Mouse (Mus musculus) heart, embryonic 15.5 days (tissue): ENCODE data around the gene Shank2. TPM values are rescaled to one million over a fixed set of nuclear protein-coding genes. Genes with fewer than 3 reads are reported as not detected.

Experiments used
- ATAC-seq: fragments of 200-750 bp; cut with Nextera tagmentation; replicated peaks from 2 replicates; pipeline ENCODE4 v1.8.0; 2017; ENCODE audit warnings: low read depth, moderate TSS enrichment; ENCODE audit not compliant: insufficient number of reproducible peaks, insufficient read depth, low FRiP score
- H3K27ac ChIP-seq: fragments of 300-500 bp; sonication (generic); 2 replicates; pipeline ENCODE4 v1.5.1; 2015; ENCODE audit warnings: mild to moderate bottlenecking, inconsistent platforms
- H3K27me3 ChIP-seq: fragments of 300-500 bp; sonication (generic); 2 replicates; pipeline ENCODE4 v1.6.1; 2015; ENCODE audit warnings: inconsistent platforms
- H3K36me3 ChIP-seq: fragments of 300-500 bp; sonication (generic); 2 replicates; pipeline ENCODE4 v1.6.1; 2015; ENCODE audit warnings: mild to moderate bottlenecking, inconsistent platforms
- H3K4me1 ChIP-seq: fragments of 300-500 bp; sonication (generic); replicated peaks from 2 replicates; pipeline ENCODE4 v1.6.1; 2015; ENCODE audit warnings: inconsistent platforms
- H3K4me2 ChIP-seq: fragments of 300-500 bp; sonication (generic); 2 replicates; pipeline ENCODE4 v1.6.1; 2015; ENCODE audit warnings: inconsistent platforms, mild to moderate bottlenecking, moderate library complexity
- H3K4me3 ChIP-seq: fragments of 300-500 bp; sonication (generic); 2 replicates; pipeline ENCODE4 v1.5.1; 2015; ENCODE audit warnings: mild to moderate bottlenecking, inconsistent platforms
- H3K9ac ChIP-seq: fragments of 300-500 bp; sonication (generic); 2 replicates; pipeline ENCODE4 v1.6.1; 2015; ENCODE audit warnings: mild to moderate bottlenecking, inconsistent platforms
- H3K9me3 ChIP-seq: fragments of 300-500 bp; sonication (generic); replicated peaks from 2 replicates; pipeline ENCODE4 v1.6.1; 2016; ENCODE audit warnings: inconsistent platforms
- WGBS: fragments of 180-500 bp; shearing (Covaris S2); methylation state at CpG from one replicate; pipeline ENCODE4 v1.1.7; 2015; ENCODE audit warnings: mixed read lengths; 5-methylcytosine and 5-hydroxymethylcytosine counted together
- polyA plus RNA-seq: library from polyadenylated mRNA; unstranded; fragments of >200 nt; fragmentation: Nextera tagmentation; extraction: Ambion mirVana; gene quantifications from 2 replicates; pipeline ENCODE4 v1.2.1, GENCODE M21; 2015

Gene Shank2
- polyA plus RNA-seq, 1 experiment from 2014 or later, result 0.50 TPM

DNA sequence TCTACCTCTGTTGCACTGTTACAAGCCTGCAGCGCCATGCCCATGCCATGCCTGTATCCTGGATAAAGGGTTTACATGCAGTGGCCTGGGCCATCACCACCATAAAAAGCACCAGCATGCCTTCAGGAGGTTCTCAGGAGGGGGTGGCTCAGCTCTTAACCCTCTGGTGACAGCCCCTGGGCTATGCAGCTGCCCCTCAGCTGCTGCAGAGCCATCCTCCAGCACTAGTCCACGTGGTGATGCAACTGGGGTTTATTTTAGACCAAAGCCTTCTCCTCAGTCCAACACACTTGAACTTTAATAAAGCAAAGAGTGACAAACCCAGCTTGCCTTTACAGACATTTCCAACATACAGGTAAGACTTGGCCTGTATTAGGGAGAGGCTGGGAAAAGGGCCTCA, 373.8 kb downstream of the Shank2 start:
- whole genome bisulfite sequencing, result 77% methylated on average over 2 of the region's 2 CpGs

DNA sequence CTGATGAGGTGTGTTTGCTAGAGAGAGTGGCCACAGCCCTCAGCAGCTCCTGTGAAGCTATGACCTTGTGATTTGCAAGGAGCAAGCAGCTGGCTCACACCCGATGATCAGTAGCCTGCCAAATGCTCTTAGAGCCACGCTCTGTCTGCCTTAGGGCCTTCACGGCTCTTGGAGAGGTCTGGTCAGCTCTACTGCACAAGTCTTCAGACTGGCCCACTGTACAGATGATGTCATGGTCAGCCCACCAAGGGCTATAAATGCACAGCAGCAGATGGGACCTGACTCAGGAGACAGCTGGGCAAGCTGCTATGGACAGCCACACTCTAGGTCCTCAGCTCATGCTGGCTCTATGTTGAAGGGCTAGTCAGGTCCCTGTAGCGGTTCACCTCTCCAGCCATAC, 376.5 kb downstream of the Shank2 start:
- H3K4me1 ChIP-seq, result no peaks in the 10 kb centered on the region
- H3K9ac ChIP-seq, result no peak overlapping the region
- H3K9me3 ChIP-seq, result no peaks in the 10 kb centered on the region
- WGBS, result 57% methylated on average over 4 of the region's 4 CpGs
- no peak for ATAC-seq
- no peaks in the 10 kb centered on the region; the same call in 1 of the 2 replicates for H3K27me3 ChIP-seq
- H3K27ac ChIP-seq, result no peak overlapping the region
- H3K4me3 ChIP-seq, result no peak overlapping the region
- no peaks in the 10 kb centered on the region for H3K36me3 ChIP-seq
- no peak overlapping the region for H3K4me2 ChIP-seq

More for the DNA sequence above, 373.8 kb downstream of the Shank2 start:
- no peak overlapping the region for H3K4me3 ChIP-seq
- H3K4me2 ChIP-seq, result no peak overlapping the region
- H3K4me1 ChIP-seq, result no peaks in the 10 kb centered on the region
- no peaks in the 10 kb centered on the region for H3K9me3 ChIP-seq
- ATAC-seq, result no peak
- H3K27ac ChIP-seq, result no peak overlapping the region
- H3K9ac ChIP-seq, result no peak overlapping the region
- no peaks in the 10 kb centered on the region; the same call in 1 of the 2 replicates for H3K27me3 ChIP-seq
- no peaks in the 10 kb centered on the region for H3K36me3 ChIP-seq

DNA sequence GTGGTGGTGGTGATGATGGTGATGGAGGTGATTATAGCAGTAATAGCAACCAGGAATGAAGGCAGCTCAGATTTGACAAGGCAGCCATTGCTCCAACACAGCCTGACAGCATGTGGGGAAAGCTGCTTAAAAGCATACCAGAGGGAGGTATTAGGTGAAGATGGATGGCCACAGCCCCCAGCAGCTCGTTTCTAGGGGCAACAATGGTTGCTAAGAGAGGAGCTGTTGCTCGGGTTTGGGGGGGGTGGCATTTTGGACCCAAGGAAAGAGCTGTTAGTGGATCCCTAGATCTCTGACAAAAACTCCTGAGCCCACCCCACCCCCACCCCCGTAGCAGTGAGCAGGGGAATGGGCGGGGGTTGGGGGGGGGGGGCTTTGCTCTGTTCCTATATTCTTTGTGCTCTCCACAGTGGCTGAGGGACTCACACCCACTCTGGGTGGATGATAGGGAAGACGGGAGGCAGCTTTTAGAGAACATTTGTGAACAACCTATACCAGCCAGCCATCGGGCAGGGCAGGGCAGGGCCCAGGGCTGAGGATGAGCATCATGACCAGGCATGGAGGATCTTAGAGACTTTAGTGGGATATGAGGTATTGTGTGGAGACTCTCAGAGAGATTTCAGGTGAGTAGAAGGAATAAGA, 377.6 kb downstream of the Shank2 start:
- H3K4me1 ChIP-seq, result no peaks in the 10 kb centered on the region
- H3K9ac ChIP-seq, result no peak overlapping the region
- no peaks in the 10 kb centered on the region for H3K36me3 ChIP-seq
- no peaks in the 10 kb centered on the region; the same call in 1 of the 2 replicates for H3K27me3 ChIP-seq
- H3K27ac ChIP-seq, result no peak overlapping the region
- H3K4me3 ChIP-seq, result no peak overlapping the region
- no peaks in the 10 kb centered on the region for H3K9me3 ChIP-seq
- no peak for ATAC-seq
- 53% methylated on average over 6 of the region's 6 CpGs for WGBS
- H3K4me2 ChIP-seq, result no peak overlapping the region

GRCm38 (mm10) chr7:144381588-144381987, 379.9 kb downstream of the Shank2 start:
- no peaks in the 10 kb centered on the region for H3K4me1 ChIP-seq
- WGBS, result 72% methylated on average over 10 of the region's 10 CpGs

GRCm38 (mm10) chr7:144387537-144387936, 385.8 kb downstream of the Shank2 start:
- Histone ChIP-seq H3K9ac (no peak overlapping the region), H3K4me1 (no peaks in the 10 kb centered on the region), H3K4me3 (no peak overlapping the region), H3K4me2 (no peak overlapping the region), H3K9me3 (no peaks in the 10 kb centered on the region), H3K27me3 (no peaks in the 10 kb centered on the region), H3K27ac (no peak overlapping the region), H3K36me3 (no peaks in the 10 kb centered on the region)
- 90% methylated on average over 6 of the region's 6 CpGs for WGBS
- no peak for ATAC-seq

More at GRCm38 (mm10) chr7:144381588-144381987, 379.9 kb downstream of the Shank2 start:
- no peak overlapping the region for H3K4me3 ChIP-seq
- H3K36me3 ChIP-seq, result no peaks in the 10 kb centered on the region
- no peak overlapping the region for H3K9ac ChIP-seq
- H3K27me3 ChIP-seq, result no peaks in the 10 kb centered on the region; the same call in 1 of the 2 replicates
- H3K9me3 ChIP-seq, result no peaks in the 10 kb centered on the region
- H3K27ac ChIP-seq, result no peak overlapping the region
- no peak overlapping the region for H3K4me2 ChIP-seq
- ATAC-seq, result no peak

DNA sequence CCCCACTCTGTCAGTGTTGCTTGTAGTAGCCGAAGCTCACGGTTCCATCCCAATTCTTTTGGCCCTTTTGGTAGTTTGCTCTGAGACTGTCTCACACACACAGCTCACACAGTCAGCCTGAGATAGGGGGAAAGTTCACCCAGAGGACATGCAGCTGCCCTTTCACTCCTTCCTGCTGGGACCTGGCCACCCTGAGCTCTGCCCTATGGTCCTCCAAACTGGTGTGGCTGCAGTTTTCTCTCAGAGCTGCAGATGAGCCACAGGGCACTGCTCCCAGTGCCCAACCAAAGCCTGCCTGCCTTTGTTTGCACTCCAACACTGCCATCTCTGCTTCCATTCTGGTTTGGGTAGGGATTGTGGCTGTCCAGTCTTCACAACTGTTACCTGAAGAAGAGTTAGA, 388.0 kb downstream of the Shank2 start:
- Histone ChIP-seq H3K4me2 (no peak overlapping the region), H3K27ac (no peak overlapping the region), H3K27me3 (no peaks in the 10 kb centered on the region), H3K9ac (no peak overlapping the region), H3K4me3 (no peak overlapping the region), H3K9me3 (no peaks in the 10 kb centered on the region), H3K4me1 (no peaks in the 10 kb centered on the region), H3K36me3 (no peaks in the 10 kb centered on the region)
- ATAC-seq, result no peak
- WGBS, result 82% methylated on average over 2 of the region's 2 CpGs

- WGBS, result 69% methylated on average over 8 of the region's 8 CpGs
- H3K27ac ChIP-seq, result no peak overlapping the region
- no peaks in the 10 kb centered on the region for H3K36me3 ChIP-seq
- no peak overlapping the region for H3K4me3 ChIP-seq
- no peak for ATAC-seq
- no peaks in the 10 kb centered on the region for H3K9me3 ChIP-seq
- H3K27me3 ChIP-seq, result no peaks in the 10 kb centered on the region
- H3K4me2 ChIP-seq, result no peak overlapping the region
- H3K9ac ChIP-seq, result no peak overlapping the region
- H3K4me1 ChIP-seq, result no peaks in the 10 kb centered on the region
These were observed 388.9 kb downstream of the Shank2 start for GRCm38 (mm10) chr7:144390676-144391075.

DNA sequence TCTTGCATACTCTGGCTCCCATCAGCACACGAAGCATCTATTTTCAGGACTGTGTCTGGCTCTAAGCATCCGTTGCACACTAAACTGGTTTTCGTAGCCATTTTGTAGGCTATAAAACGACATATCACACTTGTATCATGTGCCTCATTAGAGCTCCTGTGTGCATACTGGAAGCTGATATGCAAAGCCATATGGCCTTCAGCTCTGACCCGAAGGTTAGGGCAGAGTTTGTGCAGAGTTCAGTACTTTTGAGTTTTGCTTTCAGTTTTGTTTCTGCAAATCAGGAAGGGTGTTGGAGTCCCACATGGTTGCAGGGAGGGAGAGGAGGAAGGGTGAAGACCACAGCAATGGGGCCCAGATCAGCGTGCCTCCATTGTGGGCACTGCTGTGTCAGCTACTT, 390.0 kb downstream of the Shank2 start:
- Histone ChIP-seq H3K9me3 (no peaks in the 10 kb centered on the region), H3K27ac (no peak overlapping the region), H3K4me1 (no peaks in the 10 kb centered on the region), H3K36me3 (no peaks in the 10 kb centered on the region), H3K4me2 (no peak overlapping the region), H3K27me3 (no peaks in the 10 kb centered on the region), H3K9ac (no peak overlapping the region), H3K4me3 (no peak overlapping the region)
- no peak for ATAC-seq
- 81% methylated on average over 6 of the region's 6 CpGs for WGBS

GRCm38 (mm10) chr7:144402492-144402891, 400.8 kb downstream of the Shank2 start:
- Histone ChIP-seq H3K4me2 (no peak overlapping the region), H3K36me3 (no peaks in the 10 kb centered on the region), H3K9ac (no peak overlapping the region), H3K27ac (no peak overlapping the region), H3K4me1 (no peaks in the 10 kb centered on the region), H3K9me3 (no peaks in the 10 kb centered on the region), H3K4me3 (no peak overlapping the region), H3K27me3 (0 out of 2 replicates have a peak, but pooled peaks cover 8% of the 10 kb centered on the region)
- WGBS, result 72% methylated on average over 4 of the region's 4 CpGs
- ATAC-seq, result no peak

DNA sequence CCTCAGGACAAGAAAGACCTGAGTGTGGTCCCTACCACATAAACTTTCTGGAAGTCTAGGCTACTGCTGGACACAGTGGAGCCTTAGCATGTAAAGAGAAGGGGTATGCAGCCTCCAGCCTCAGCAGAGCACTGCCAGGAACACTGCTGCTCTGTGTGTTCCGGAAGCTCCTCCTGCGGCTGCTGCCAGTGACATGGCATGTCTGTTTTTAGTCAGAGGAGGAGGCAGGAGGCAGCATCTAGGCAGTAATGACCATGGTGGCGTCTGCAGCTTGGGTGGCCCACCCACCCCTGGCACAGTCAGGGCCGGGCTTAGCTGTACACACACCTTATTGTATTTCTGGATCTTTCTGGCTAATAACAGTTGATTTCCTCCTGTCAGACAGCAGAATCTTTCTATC, 405.9 kb downstream of the Shank2 start:
- no peak overlapping the region for H3K27ac ChIP-seq
- ATAC-seq, result no peak
- H3K4me2 ChIP-seq, result no peak overlapping the region
- WGBS, result 27% methylated on average over 4 of the region's 4 CpGs
- no peaks in the 10 kb centered on the region for H3K9me3 ChIP-seq
- no peaks in the 10 kb centered on the region for H3K4me1 ChIP-seq
- no peak overlapping the region for H3K9ac ChIP-seq
- H3K4me3 ChIP-seq, result no peak overlapping the region
- H3K36me3 ChIP-seq, result no peaks in the 10 kb centered on the region
- H3K27me3 ChIP-seq, result peaks cover 21% of the 10 kb centered on the region

GRCm38 (mm10) chr7:144408464-144409000, 406.8 kb downstream of the Shank2 start:
- H3K9me3 ChIP-seq, result no peaks in the 10 kb centered on the region
- no peaks in the 10 kb centered on the region for H3K36me3 ChIP-seq
- H3K27ac ChIP-seq, result no peak overlapping the region
- WGBS, result 76% methylated on average over 2 of the region's 2 CpGs
- no peak for ATAC-seq
- no peak overlapping the region for H3K4me2 ChIP-seq
- H3K4me1 ChIP-seq, result no peaks in the 10 kb centered on the region
- no peak overlapping the region for H3K9ac ChIP-seq
- no peak overlapping the region for H3K4me3 ChIP-seq
- H3K27me3 ChIP-seq, result peaks cover 21% of the 10 kb centered on the region

DNA sequence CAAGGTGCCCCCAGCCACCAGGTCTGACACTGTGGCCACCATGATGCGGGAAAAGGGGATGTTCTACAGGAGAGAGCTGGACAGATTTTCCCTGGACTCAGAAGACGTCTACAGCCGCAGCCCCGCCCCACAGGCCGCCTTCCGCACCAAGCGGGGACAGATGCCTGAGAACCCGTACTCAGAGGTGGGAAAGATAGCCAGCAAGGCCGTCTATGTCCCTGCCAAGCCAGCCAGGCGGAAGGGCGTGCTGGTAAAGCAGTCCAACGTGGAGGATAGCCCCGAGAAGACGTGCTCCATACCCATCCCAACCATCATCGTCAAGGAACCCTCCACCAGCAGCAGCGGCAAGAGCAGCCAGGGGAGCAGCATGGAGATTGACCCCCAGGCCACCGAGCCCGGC, 408.0 kb downstream of the Shank2 start:
- H3K4me3 ChIP-seq, result no peak overlapping the region
- no peak for ATAC-seq
- H3K4me1 ChIP-seq, result no peaks in the 10 kb centered on the region
- peaks cover 21% of the 10 kb centered on the region for H3K27me3 ChIP-seq
- no peak overlapping the region for H3K27ac ChIP-seq
- WGBS, result 63% methylated on average over 18 of the region's 18 CpGs
- H3K36me3 ChIP-seq, result no peaks in the 10 kb centered on the region
- no peak overlapping the region for H3K4me2 ChIP-seq
- H3K9me3 ChIP-seq, result no peaks in the 10 kb centered on the region
- no peak overlapping the region for H3K9ac ChIP-seq
